Mouse (Mus musculus): ENCODE results near the gene Foxg1. TPM values are rescaled to one million over a fixed set of nuclear protein-coding genes. Genes with fewer than 3 reads are reported as not detected.

Foxg1 gene
- total RNA-seq (2021): 100 to 1,000 TPM; 110 to 120 TPM

DNA sequence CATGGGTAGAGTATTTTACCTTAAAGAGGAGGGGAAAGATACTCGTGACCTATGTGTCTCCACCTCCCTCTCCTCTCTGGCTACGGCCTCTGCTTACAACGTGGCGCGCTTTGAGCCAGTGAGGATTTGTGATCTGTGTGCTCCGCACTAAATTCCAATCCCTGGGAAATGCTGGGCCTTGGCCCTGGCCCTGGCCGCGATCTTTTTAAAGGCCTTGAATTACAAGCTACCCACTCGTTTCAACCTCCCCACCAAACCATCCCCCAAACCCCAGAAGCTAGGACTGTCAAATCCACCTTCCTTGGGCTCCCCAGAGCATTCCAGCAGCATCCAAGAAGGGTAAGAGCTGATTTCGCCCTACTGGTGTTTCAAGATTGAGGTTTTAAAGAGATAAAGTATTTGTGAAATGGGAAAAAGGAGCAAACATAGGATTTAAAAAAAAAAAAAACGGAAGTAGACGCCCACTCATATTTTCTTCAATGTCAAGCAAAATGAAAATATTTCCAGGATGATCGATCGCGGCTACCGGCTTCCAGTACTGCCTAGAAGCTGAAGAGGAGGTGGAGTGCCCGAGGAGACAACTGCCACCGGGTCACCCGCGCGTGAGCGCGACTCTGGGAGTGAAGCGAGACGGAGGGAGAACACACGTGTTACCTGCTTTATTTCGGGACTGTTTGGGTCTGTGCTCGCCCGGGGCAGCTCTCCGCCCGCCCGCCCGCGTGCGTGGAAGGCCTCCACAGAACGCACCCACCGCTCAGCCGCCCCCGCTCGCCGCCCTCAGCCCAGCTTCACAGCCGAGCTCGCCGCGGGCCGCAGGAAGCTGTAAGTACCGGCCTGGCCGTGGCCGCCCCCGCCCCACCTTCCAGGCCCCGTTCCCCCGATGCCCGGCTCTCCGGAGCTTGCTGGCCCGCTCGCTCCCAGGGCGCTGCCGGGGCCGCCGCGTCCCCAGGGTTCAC lies at the start of gene Foxg1:
Foxg1 (plus strand) TSS at position 96 of the 956 bp plus-strand sequence.
- DNase-seq (ENCODE audit: low spot score in 2 of 2): peak; percentile 71 to 75
- intact Hi-C loops (cut with DNase I): loop anchor here (5.0 kb wide), 1 partner anchor 564 kb away; no protein-coding TSS in a partner anchor

DNA sequence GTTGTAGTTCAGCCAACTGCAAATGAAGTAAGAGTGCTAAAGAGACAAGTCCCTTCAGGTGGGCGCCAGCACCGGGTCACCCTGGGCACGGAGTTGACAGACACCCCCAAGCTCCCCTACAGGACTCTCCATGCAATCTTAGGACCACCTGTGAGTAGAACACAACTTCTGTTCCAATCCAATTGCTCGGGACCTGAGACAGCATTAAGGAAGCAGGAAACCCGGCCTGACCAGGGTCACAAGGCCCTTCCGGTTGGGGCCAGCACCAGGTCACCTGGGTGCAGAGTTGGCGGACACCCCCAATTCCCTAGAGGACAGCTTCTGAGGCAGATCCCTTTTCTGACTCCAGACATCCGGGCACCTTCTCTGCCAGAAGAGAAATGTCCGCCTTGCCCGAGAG lies 32.8 kb upstream of the Foxg1 start:
- intact Hi-C loops (cut with DNase I): no loop called here

DNA sequence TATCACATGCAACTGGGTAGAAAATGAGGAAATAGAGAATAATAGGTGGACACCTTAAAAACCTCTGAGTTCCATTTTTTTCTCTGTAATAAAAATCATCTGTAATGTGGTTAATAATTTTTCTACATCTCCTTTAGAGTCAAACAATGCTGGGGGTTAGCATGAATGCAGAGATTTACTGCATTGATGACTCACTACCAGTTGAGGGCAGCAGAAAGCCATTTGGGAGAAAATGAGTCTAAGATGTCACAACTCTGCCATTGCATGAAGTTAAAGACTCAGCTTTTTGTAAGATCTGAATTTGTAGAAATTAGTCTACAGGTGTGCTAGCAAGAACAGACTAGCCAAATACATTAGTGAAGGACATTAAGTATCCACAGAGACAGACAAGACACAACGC lies 13.5 kb upstream of the Foxg1 start:
- intact Hi-C loops (cut with DNase I): no loop called here
- no peak for DNase-seq (ENCODE audit: low spot score in 2 of 2)

More for the DNA sequence above, 32.8 kb upstream of the Foxg1 start:
- no peak for DNase-seq (ENCODE audit: low spot score in 2 of 2)

GRCm38 (mm10) chr12:49372170-49372569 lies 10.3 kb upstream of the Foxg1 start:
- DNase-seq (ENCODE audit: low spot score in 2 of 2): no peak
- intact Hi-C loops (cut with DNase I): loop anchor here (5.0 to 10.0 kb wide), 6 partner anchors 930 to 1973 kb away; partner anchors contain the start of gene G2e3

- DNase-seq (ENCODE audit: low spot score in 2 of 2): no peak
- intact Hi-C loops (cut with DNase I): loop anchor here (5.0 to 10.0 kb wide), 6 partner anchors 929 to 1972 kb away; partner anchors contain the start of gene G2e3
These were observed 9.3 kb upstream of the Foxg1 start for GRCm38 (mm10) chr12:49373176-49373575.

DNA sequence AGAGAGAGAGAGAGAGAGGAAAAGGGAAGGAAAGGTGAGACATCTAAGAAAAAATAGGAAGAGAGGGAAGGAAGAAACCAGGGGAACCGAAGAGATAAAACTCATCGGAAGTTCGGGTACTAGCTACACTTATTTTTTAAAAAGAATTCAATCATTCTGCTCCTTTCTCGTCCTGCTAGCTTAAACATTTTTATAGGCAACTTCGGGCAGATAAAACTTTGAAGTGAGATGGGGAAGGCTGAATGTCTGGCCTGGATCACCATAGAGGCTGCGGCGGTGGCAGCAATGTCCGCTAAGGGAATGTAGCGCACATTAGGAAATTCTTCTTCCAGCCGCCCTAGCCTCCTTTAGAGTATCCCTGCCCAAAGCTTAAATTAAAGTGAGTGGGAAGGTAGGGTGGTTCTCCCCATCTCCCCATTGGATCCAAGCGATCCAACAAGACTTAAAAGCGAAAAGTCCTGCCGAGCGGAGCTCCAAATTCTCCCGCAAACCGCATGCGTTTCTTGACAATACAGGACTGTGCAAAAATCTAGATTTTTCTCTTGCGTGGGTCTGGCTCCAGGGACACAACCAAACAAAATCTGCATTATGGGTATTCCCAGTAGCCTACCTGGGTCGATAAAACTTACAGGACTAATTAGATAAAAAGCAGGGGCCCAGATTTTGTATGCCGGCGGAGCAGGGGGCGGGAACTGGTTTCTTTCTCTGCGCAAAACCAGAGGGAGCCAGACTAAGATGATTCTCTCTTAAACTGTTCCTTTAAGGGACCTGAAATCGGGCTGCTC lies 8.4 kb upstream of the Foxg1 start:
- peak in 1 of 2 experiments; percentile 48 for DNase-seq (ENCODE audit: low spot score in 2 of 2)
- intact Hi-C loops (cut with DNase I): loop anchor here (5.0 to 10.0 kb wide), 6 partner anchors 928 to 1971 kb away; partner anchors contain the start of gene G2e3

DNA sequence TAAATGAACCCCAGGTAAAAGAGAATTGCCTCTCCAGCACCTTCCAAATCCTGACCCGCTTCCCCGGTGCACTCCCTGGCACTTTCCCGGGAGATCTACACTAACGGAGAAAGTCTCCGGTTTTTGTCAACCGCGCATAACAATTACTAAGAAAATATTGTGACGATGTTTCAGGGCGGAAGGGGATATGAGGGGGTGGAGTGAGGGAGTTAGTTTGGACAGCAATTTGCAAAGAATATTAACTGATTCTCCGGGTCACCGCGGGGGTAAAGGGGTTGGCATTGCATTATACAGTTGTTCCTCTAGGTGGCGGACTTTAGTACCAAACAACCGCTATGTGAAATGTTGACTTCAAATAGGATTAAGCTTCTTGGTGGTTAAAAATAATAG lies 7.9 kb upstream of the Foxg1 start:
- intact Hi-C loops (cut with DNase I): loop anchor here (5.0 to 10.0 kb wide), 6 partner anchors 928 to 1970 kb away; partner anchors contain the start of gene G2e3
- peak in 1 of 2 experiments; percentile 60 for DNase-seq (ENCODE audit: low spot score in 2 of 2)

DNA sequence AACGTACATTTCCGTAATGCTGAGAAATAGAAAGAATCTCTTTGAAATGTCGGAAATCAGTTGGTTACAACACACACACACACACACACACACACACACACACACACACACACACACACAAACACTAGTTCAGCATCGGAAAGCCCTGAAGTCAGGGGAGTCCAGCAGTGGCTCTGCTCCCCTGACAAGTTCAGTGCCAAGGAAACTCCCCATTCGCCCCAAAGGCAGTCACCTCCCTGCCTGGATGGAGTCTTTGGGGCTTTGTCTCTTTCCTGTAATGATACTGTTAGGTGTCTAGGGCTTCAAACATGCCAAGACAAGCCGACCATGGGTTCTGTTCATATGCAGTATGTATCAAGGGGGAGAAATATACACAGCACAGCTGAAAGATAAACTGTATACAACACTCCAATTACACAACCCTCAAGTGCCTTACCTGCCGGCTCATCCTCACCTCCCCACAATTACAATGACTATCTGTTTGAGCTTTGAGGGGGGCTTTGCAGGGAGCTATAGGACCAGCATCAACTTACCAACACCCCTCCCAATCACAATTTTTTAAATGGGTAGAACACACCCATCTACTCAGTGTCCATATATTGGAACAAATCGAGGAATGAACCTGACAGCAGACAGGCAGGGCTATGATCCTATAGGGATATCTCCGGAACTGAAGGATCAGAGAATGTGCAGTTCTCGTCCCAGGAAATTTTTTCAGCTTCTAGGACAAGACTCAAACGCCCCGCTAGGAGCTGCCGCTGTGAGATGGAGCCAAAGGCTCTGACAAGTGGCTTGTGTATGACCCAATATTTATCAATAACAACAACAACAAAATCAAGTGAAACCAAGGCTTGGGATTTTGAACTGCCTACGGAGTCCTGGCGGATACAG lies 6.8 kb upstream of the Foxg1 start:
- no peak for DNase-seq (ENCODE audit: low spot score in 2 of 2)
- intact Hi-C loops (cut with DNase I): loop anchor here (5.0 to 10.0 kb wide), 4 partner anchors 742 to 1969 kb away; partner anchors contain the start of gene G2e3

GRCm38 (mm10) chr12:49376318-49376992 lies 6.0 kb upstream of the Foxg1 start:
- no peak for DNase-seq (ENCODE audit: low spot score in 2 of 2)
- intact Hi-C loops (cut with DNase I): loop anchor here (5.0 to 10.0 kb wide), 4 partner anchors 741 to 1968 kb away; partner anchors contain the start of gene G2e3

GRCm38 (mm10) chr12:49377281-49377970 lies 5.0 kb upstream of the Foxg1 start:
- intact Hi-C loops (cut with DNase I): loop anchor here (5.0 to 10.0 kb wide), 4 partner anchors 740 to 1967 kb away; partner anchors contain the start of gene G2e3
- peak in 1 of 2 experiments; percentile 61 for DNase-seq (ENCODE audit: low spot score in 2 of 2)

GRCm38 (mm10) chr12:49378920-49379319 lies 3.5 kb upstream of the Foxg1 start:
- no peak for DNase-seq (ENCODE audit: low spot score in 2 of 2)
- intact Hi-C loops (cut with DNase I): loop anchor here (2.0 to 10.0 kb wide), 5 partner anchors 14 to 1966 kb away; partner anchors contain the start of gene G2e3

- DNase-seq (ENCODE audit: low spot score in 2 of 2): no peak
- intact Hi-C loops (cut with DNase I): loop anchor here (2.0 to 10.0 kb wide), 5 partner anchors 13 to 1965 kb away; partner anchors contain the start of gene G2e3
These were observed 3.0 kb upstream of the Foxg1 start for GRCm38 (mm10) chr12:49379446-49379845.

- DNase-seq (ENCODE audit: low spot score in 2 of 2): no peak
- intact Hi-C loops (cut with DNase I): loop anchor here (5.0 kb wide), 1 partner anchor 567 kb away; no protein-coding TSS in a partner anchor
These were observed 2.0 kb upstream of the Foxg1 start for GRCm38 (mm10) chr12:49380442-49380841.

GRCm38 (mm10) chr12:49381031-49381525 lies 1.4 kb upstream of the Foxg1 start:
- no peak for DNase-seq (ENCODE audit: low spot score in 2 of 2)
- intact Hi-C loops (cut with DNase I): loop anchor here (5.0 kb wide), 1 partner anchor 566 kb away; no protein-coding TSS in a partner anchor

DNA sequence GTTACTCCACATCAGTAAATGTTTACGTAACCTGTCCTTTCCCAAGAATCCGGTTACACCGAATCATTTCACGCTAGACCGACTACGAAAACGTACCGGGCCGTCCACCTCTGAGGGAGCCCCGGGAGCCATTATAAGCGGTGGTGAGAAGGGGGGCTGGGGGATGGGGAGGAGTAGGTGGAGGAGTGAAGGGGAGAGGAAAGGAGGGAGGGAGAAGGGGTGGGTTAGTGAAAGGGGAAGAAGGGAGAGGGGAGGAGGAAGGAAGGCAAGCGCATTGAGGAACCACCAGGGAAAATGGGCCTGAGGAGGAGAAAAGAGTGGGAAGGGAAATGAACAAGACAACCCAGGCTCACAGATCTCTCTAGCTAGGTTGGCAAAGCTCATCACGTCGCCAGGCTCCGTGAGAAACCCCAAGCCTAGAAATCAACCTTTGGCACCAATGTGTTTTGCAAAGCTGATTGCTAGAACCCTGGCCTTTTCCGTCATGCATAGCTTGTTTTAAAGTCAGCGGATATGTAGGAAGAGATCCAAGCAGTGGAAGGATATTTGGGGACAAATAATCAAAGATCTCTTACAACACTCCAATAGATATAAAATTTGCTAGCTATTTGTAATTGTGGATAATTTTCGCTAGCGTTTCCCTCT lies 617 bp upstream of the Foxg1 start:
- intact Hi-C loops (cut with DNase I): loop anchor here (5.0 kb wide), 1 partner anchor 565 kb away; no protein-coding TSS in a partner anchor
- peak in 1 of 2 experiments; percentile 61 for DNase-seq (ENCODE audit: low spot score in 2 of 2)

GRCm38 (mm10) chr12:49383521-49384133 lies 1.2 kb downstream of the Foxg1 start:
- intact Hi-C loops (cut with DNase I): loop anchor here (5.0 kb wide), 1 partner anchor 564 kb away; no protein-coding TSS in a partner anchor
- DNase-seq (ENCODE audit: low spot score in 2 of 2): peak; percentile 91
